Mouse (Mus musculus) liver, embryonic 14.5 days (tissue): ENCODE measurements around the gene Fndc1. TPM values are rescaled to one million over a fixed set of nuclear protein-coding genes. Genes with fewer than 3 reads are reported as not detected.

Source experiments
- ATAC-seq: fragments of 200-750 bp; cut with Nextera tagmentation; 2 replicates; pipeline ENCODE4 v1.8.0; 2017; ENCODE audit warnings: moderate number of reproducible peaks, mild to moderate bottlenecking, moderate library complexity; ENCODE audit not compliant: insufficient read depth
- DNase-seq, 3 experiments: peaks; one replicate each; pipeline ENCODE4 v3.0.0-alpha.2; 2012 to 2013; ENCODE audit warnings: low read depth in 3 of 3, low spot score in 3 of 3
- H3K27ac ChIP-seq: fragments of 300-500 bp; sonication (generic); 2 replicates; pipeline ENCODE4 v1.5.1; 2014; ENCODE audit warnings: moderate library complexity, mild to moderate bottlenecking, control low read depth, inconsistent platforms
- H3K27me3 ChIP-seq: fragments of 300-500 bp; sonication (generic); 2 replicates; pipeline ENCODE4 v1.6.1; 2014; ENCODE audit warnings: mild to moderate bottlenecking, low read length, moderate library complexity; ENCODE audit not compliant: control insufficient read depth, insufficient read depth
- H3K36me3 ChIP-seq: fragments of 300-500 bp; sonication (generic); replicated peaks from 2 replicates; pipeline ENCODE4 v1.6.1; 2014; ENCODE audit warnings: low read depth; ENCODE audit not compliant: control insufficient read depth, insufficient read depth
- H3K4me1 ChIP-seq, 2 experiments: fragments of 200-500 bp in 1 of 2; fragments of 300-500 bp in 1 of 2; sonication (generic) in 1 of 2; replicated peaks; 2 replicates each; pipeline ENCODE4 v1.6.1; 2012 to 2014; ENCODE audit warnings: antibody characterized with exemption in 1 of 2, inconsistent platforms in 1 of 2, low read length in 1 of 2; ENCODE audit not compliant: control insufficient read depth in 2 of 2, insufficient read depth in 2 of 2
- H3K4me2 ChIP-seq: fragments of 300-500 bp; sonication (generic); 2 replicates; pipeline ENCODE4 v1.6.1; 2014; ENCODE audit warnings: low read depth, mild to moderate bottlenecking, control low read depth, moderate library complexity
- H3K4me3 ChIP-seq, 2 experiments: fragments of 200-500 bp in 1 of 2; fragments of 300-500 bp in 1 of 2; sonication (generic) in 1 of 2; 2 replicates each; pipeline ENCODE4 v1.5.1; 2012 to 2014; ENCODE audit warnings: low read depth in 2 of 2, low read length in 2 of 2, mild to moderate bottlenecking in 2 of 2, control low read depth in 1 of 2, inconsistent platforms in 1 of 2, moderate library complexity in 1 of 2; ENCODE audit not compliant: insufficient read depth in 1 of 2
- H3K9ac ChIP-seq: fragments of 300-500 bp; sonication (generic); replicated peaks from 2 replicates; pipeline ENCODE4 v1.6.1; 2014; ENCODE audit warnings: mild to moderate bottlenecking, control low read depth, moderate library complexity
- H3K9me3 ChIP-seq: fragments of 300-500 bp; sonication (generic); 2 replicates; pipeline ENCODE4 v1.6.1; 2016; ENCODE audit warnings: low read length, mixed read lengths; ENCODE audit not compliant: control insufficient read depth
- CTCF ChIP-seq: IDR thresholded peaks from 2 replicates; pipeline ENCODE4 v1.5.1; 2016; ENCODE audit warnings: antibody characterized with exemption, low read depth, control low read depth
- EP300 ChIP-seq: IDR thresholded peaks from 2 replicates; pipeline ENCODE4 v1.6.1; 2016; ENCODE audit warnings: antibody characterized with exemption, low read depth
- WGBS: fragments of 180-500 bp; shearing (Covaris S2); extraction: QIAGEN DNeasy Blood & Tissue Kit; methylation state at CpG from one replicate; pipeline ENCODE4 v1.1.7; 2014; ENCODE audit not compliant: insufficient replicate concordance; 5-methylcytosine and 5-hydroxymethylcytosine counted together
- polyA plus RNA-seq, 2 experiments: library from polyadenylated mRNA; depleted of rRNA in 1 of 2; stranded (reverse) in 1 of 2; unstranded in 1 of 2; fragments of >200 nt; fragmentation: Nextera tagmentation in 1 of 2; extraction: Ambion mirVana in 1 of 2; gene quantifications; 2 replicates each; pipeline versions ENCODE4 v1.2.1 to v1.2.3; 2012 to 2014

The Fndc1 gene
- polyA plus RNA-seq, 2 experiments, result 0.10 to 0.18 TPM

GRCm38 (mm10) chr17:7790512-7790911 is 36.6 kb downstream of the Fndc1 start:
- Histone ChIP-seq H3K4me1 (no peaks in the 10 kb centered on the region), H3K36me3 (no peaks in the 10 kb centered on the region), H3K4me2 (no peak overlapping the region), H3K4me3 (no peak overlapping the region), H3K9me3 (no peaks in the 10 kb centered on the region), H3K9ac (no peak overlapping the region), H3K27ac (no peak overlapping the region), H3K27me3 (no peaks in the 10 kb centered on the region)
- ATAC-seq (no peak), DNase-seq (no peak)
- TF ChIP-seq CTCF (no peak), EP300 (no peak)
- WGBS, result 51% methylated on average over 3 of the region's 3 CpGs

DNA sequence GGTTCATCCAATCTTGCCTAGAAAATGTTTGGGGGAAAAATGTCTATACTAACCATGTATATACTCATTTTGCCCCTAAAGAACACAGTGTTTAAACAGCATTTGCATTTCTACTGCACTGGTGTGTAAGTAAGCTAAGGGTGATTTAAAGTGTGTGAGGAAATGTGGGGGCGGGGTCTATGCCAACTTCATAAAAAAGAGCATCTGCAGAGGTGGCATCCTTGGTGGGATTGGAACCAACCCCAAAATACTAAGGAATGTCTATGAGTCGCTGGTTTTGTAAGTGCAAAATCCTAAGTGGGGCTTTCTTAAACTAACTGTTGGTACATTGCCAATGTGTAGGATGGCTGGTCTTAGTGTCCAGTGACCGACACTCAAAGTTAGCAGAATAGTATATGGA is 53.0 kb downstream of the Fndc1 start:
- Histone ChIP-seq H3K9ac (no peak overlapping the region), H3K27me3 (no peaks in the 10 kb centered on the region), H3K4me1 (no peaks in the 10 kb centered on the region), H3K36me3 (no peaks in the 10 kb centered on the region), H3K4me2 (no peak overlapping the region), H3K27ac (no peak overlapping the region), H3K9me3 (no peaks in the 10 kb centered on the region), H3K4me3 (no peak overlapping the region)
- DNase-seq (no peak), ATAC-seq (no peak)
- 65% methylated on average over 3 of the region's 3 CpGs for WGBS
- TF ChIP-seq CTCF, result no peak
- TF ChIP-seq EP300, result no peak

DNA sequence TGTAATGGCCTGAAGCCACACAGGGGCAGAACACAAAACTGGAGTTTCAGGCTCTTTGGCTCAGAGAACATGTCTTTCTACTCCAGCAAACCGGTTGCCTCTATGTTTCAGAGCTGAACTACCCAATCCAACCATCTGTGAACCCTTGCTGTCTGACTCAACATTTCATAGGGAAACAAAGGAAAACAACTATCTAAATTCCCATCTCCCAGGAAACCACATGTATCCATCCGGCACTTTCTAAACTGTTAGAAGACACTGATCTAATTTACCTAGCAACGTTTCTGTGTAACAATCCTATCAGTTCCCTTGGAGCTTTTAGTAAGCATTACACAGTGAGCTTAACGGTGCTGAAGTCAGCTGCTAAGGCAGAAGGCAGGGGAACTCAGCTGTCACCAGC is 67.3 kb downstream of the Fndc1 start:
- Histone ChIP-seq H3K36me3 (no peaks in the 10 kb centered on the region), H3K4me2 (no peak overlapping the region), H3K9me3 (no peaks in the 10 kb centered on the region), H3K9ac (no peak overlapping the region), H3K4me1 (no peaks in the 10 kb centered on the region), H3K27ac (no peak overlapping the region), H3K4me3 (no peak overlapping the region), H3K27me3 (no peaks in the 10 kb centered on the region)
- WGBS, result 60% methylated on average over 4 of the region's 4 CpGs
- TF ChIP-seq EP300 (no peak), CTCF (no peak)
- DNase-seq (no peak), ATAC-seq (no peak)

DNA sequence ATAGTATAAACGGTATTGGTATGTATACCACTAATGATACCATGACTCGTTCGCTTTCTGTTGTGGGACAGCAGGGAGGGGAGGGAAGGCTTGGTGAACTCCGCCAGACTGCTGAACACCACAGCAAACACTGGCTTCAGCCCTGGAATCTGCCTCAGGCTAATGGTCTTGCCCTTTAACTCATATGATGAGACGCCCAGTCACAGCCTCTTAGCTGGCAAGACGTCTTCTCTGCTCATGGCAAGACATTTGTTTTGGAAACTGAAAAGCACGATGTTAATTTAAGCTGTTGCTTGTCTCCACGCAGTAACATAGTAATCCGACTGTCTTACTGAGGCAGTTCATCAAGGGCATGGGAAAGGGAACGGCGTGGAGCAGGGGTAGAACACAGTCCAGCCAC is 72.1 kb downstream of the Fndc1 start:
- no peak overlapping the region for H3K4me2 ChIP-seq
- H3K4me3 ChIP-seq, result no peak overlapping the region
- TF ChIP-seq EP300 (no peak), CTCF (no peak)
- no peaks in the 10 kb centered on the region for H3K36me3 ChIP-seq
- H3K27me3 ChIP-seq, result no peaks in the 10 kb centered on the region
- H3K27ac ChIP-seq, result no peak overlapping the region
- DNase-seq (no peak), ATAC-seq (no peak)
- no peaks in the 10 kb centered on the region for H3K9me3 ChIP-seq
- 66% methylated on average over 11 of the region's 11 CpGs for WGBS
- H3K9ac ChIP-seq, result no peak overlapping the region
- H3K4me1 ChIP-seq, result no peaks in the 10 kb centered on the region

GRCm38 (mm10) chr17:7753383-7753782 is 73.7 kb downstream of the Fndc1 start:
- WGBS, result 62% methylated on average over 7 of the region's 7 CpGs
- no peaks in the 10 kb centered on the region for H3K27me3 ChIP-seq
- H3K4me3 ChIP-seq, result no peak overlapping the region
- no peak overlapping the region for H3K9ac ChIP-seq
- no peak overlapping the region for H3K27ac ChIP-seq
- ATAC-seq (no peak), DNase-seq (no peak)
- TF ChIP-seq CTCF (no peak), EP300 (no peak)
- no peaks in the 10 kb centered on the region for H3K9me3 ChIP-seq
- H3K4me1 ChIP-seq, result no peaks in the 10 kb centered on the region
- no peaks in the 10 kb centered on the region for H3K36me3 ChIP-seq
- no peak overlapping the region for H3K4me2 ChIP-seq
